Mouse (Mus musculus): ENCODE measurements at regions not wholly inside any gene's neighbourhood (a gene's known extent, or its start where the extent isn't known, plus 50 kb on each side); places are given as distances from the start of the nearest gene placed in this dataset.

DNA sequence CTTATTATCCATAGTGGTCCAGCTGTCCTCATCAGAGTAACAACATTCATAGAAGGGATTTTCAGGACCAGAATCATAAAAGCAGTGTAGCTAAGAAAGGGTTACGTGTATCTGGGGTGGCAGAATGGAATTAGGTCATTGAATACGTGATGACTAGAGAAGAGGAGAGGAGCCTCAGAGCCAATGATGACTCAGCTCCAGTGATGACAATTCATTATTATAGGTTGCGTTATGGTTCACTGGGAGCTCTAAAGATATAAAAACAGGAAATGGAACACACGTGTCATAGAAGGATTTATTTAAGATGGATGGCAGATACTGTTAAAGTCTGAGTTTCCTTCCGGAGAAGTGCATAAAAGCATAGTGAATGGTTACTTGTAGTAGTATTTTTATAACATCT, 291.6 kb downstream of the Isl1 start:
- DNase-seq (ENCODE audit: extremely low spot score, low spot score): no peak

- no peak for DNase-seq (ENCODE audit: extremely low spot score, low spot score)
Observed at GRCm38 (mm10) chr13:116003733-116004132, 305.8 kb downstream of the Isl1 start.

DNA sequence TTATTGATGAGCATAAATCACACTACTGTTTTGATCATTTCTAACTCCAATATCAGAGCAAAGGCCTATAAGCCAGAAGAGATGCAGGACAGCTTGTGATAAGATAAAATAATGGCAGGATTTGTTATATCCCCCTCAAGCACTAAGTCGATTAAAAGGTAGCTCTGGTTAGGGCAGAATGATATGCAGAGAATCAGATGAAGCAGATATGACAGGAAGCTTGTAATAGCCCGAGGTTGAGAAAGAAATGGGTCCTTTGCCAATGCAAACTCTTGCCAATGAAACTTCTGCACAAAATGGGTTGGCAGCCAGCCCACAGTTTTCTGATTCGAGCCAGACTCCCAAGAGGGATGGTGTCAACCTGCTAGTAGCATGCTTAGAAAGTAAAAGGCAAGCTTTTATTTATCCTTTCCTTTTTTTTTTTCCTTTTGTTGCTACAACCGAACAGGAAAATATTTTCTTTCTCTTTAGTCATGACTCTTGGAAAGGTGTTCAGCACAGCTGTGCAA, 307.0 kb downstream of the Isl1 start:
- no peak for DNase-seq (ENCODE audit: extremely low spot score, low spot score)

GRCm38 (mm10) chr13:115990591-115990990, 318.9 kb downstream of the Isl1 start:
- no peak for DNase-seq (ENCODE audit: extremely low spot score, low spot score)

DNA sequence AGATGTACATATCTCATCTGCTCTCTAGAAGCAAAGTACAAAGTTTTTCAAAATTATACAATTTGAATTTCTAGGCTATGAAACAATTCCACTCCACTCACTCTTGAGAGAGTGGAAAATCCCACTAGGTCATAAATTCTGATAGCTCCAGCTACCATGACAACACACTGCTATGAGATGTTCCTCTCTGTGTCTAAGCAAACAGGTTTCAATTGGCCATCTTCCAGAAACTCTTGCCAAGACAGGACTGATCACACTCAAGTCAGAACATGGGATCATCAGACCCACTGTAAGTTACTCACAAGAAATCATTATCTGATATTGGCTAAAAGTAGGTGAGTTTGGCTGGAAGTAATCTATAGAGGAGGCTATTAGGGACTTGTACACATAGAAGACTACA, 320.4 kb downstream of the Isl1 start:
- no peak for DNase-seq (ENCODE audit: extremely low spot score, low spot score)

DNA sequence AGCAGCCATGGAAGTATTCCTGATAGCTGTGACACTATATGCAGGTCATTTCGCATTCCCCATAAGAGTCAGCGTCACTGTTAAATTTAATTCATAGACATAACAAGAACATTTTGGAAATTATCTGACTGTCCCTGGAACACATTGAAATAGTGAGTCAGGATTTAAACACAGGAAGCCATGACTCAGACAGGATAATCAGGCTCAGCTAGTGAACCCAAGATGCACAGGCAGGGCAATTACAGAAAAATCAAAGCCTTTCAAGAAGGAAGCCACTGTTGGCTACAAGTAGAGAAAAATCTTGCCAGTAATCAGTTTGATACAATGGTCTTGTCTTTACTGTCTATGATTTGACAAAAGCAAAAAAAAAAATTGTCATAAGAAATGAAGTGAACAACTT, 323.2 kb downstream of the Isl1 start:
- no peak for DNase-seq (ENCODE audit: extremely low spot score, low spot score)

- no peak for DNase-seq (ENCODE audit: extremely low spot score, low spot score)
Observed at GRCm38 (mm10) chr13:115985715-115986114, 323.8 kb downstream of the Isl1 start.

GRCm38 (mm10) chr13:115977890-115978203, 331.6 kb downstream of the Isl1 start:
- DNase-seq (ENCODE audit: extremely low spot score, low spot score): no peak

DNA sequence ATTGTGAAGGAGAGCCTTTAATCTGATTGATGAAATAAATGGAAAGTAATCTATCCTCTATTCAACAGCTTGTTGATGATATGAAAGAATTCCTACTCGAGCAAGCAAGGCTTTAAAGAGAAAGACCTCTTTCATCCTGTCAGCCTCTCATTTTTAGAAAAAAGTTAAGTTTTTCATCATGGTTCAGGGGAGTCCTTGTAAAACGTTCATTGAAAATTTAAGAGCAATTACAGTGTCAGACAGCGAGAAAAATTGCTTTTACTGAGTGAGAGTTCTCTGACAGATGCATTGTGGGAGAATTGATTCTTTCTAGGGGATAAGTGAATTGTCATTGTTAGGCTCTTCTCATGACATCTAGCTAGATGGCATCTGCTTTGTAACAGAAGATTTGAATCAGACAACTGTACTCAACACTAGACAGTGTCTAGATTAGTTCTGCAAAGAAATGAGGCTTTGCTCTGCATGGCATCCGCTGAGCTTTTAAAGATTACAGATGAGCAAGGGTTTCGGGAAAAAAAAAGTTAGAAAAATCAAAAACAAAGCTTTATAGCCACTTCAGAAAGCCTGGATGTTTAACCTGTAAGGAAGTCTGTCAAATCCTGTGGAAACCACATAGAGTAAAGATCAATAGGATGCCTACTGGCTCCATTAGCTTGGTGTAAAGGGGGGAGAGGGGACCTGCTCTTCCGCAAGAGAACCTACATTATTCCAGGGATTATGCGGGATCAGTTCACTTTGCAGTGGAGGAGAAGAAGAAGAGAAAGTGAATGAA, 332.2 kb downstream of the Isl1 start:
- no peak for DNase-seq (ENCODE audit: extremely low spot score, low spot score)
